Mouse (Mus musculus) limb, embryonic 14.5 days (tissue): ENCODE data around the gene Ankfn1. TPM values are rescaled to one million over a fixed set of nuclear protein-coding genes. Genes with fewer than 3 reads are reported as not detected.

Source experiments
- ATAC-seq: fragments of 200-750 bp; cut with Nextera tagmentation; 2 replicates; pipeline ENCODE4 v1.8.0; 2017; ENCODE audit warnings: low read depth, moderate number of reproducible peaks, moderate TSS enrichment; ENCODE audit not compliant: low FRiP score
- DNase-seq: peaks from one replicate; pipeline ENCODE4 v3.0.0-alpha.2; 2015; ENCODE audit warnings: low spot score
- H3K27ac ChIP-seq: fragments of 300-500 bp; sonication (generic); replicated peaks from 2 replicates; pipeline ENCODE4 v1.5.1; 2014; ENCODE audit warnings: low read depth, mild to moderate bottlenecking, low read length, moderate library complexity, mixed read lengths
- H3K27me3 ChIP-seq: fragments of 300-500 bp; sonication (generic); 2 replicates; pipeline ENCODE4 v1.6.1; 2014; ENCODE audit warnings: low read length, mixed read lengths; ENCODE audit not compliant: control insufficient read depth, insufficient read depth
- H3K36me3 ChIP-seq: fragments of 300-500 bp; sonication (generic); 2 replicates; pipeline ENCODE4 v1.6.1; 2014; ENCODE audit warnings: mild to moderate bottlenecking, low read length, moderate library complexity, mixed read lengths; ENCODE audit not compliant: control insufficient read depth, insufficient read depth
- H3K4me1 ChIP-seq: fragments of 300-500 bp; sonication (generic); 2 replicates; pipeline ENCODE4 v1.6.1; 2014; ENCODE audit warnings: antibody characterized with exemption, low read length, mixed read lengths; ENCODE audit not compliant: control insufficient read depth, insufficient read depth
- H3K4me2 ChIP-seq: fragments of 300-500 bp; sonication (generic); replicated peaks from 2 replicates; pipeline ENCODE4 v1.6.1; 2014; ENCODE audit warnings: low read depth, mild to moderate bottlenecking, low read length, moderate library complexity; ENCODE audit not compliant: severe bottlenecking
- H3K4me3 ChIP-seq: fragments of 300-500 bp; sonication (generic); replicated peaks from 2 replicates; pipeline ENCODE4 v1.5.1; 2014; ENCODE audit warnings: low read length
- H3K9ac ChIP-seq: fragments of 300-500 bp; sonication (generic); 2 replicates; pipeline ENCODE4 v1.6.1; 2014; ENCODE audit warnings: mild to moderate bottlenecking, low read depth, low read length, moderate library complexity; ENCODE audit not compliant: severe bottlenecking
- H3K9me3 ChIP-seq: fragments of 300-500 bp; sonication (generic); 2 replicates; pipeline ENCODE4 v1.6.1; 2016; ENCODE audit warnings: low read length; ENCODE audit not compliant: control insufficient read depth
- POLR2A ChIP-seq: fragments of 200-500 bp; IDR thresholded peaks from 2 replicates; pipeline ENCODE4 v1.8.0; 2012; ENCODE audit warnings: inconsistent platforms, mild to moderate bottlenecking, moderate library complexity, borderline replicate concordance; ENCODE audit not compliant: insufficient read depth, insufficient read length; ENCODE audit errors: extremely low read depth
- WGBS: fragments of 180-500 bp; shearing (Covaris S2); extraction: QIAGEN DNeasy Blood & Tissue Kit; methylation state at CpG from one replicate; pipeline ENCODE4 v1.1.7; 2014; 5-methylcytosine and 5-hydroxymethylcytosine counted together
- polyA plus RNA-seq, 2 experiments: library from polyadenylated mRNA; depleted of rRNA in 1 of 2; stranded (reverse) in 1 of 2; unstranded in 1 of 2; fragments of >200 nt; fragmentation: Nextera tagmentation in 1 of 2; extraction: Ambion mirVana in 1 of 2; gene quantifications; 2 replicates each; pipeline versions ENCODE4 v1.2.1 to v1.2.3; 2012 to 2014

The Ankfn1 gene
- polyA plus RNA-seq, 2 experiments, result 0.36 to 0.61 TPM

GRCm38 (mm10) chr11:89579111-89579510 lies 198.3 kb downstream of the Ankfn1 start:
- no peak for TF ChIP-seq POLR2A
- Histone ChIP-seq H3K27me3 (no peaks in the 10 kb centered on the region), H3K9me3 (no peaks in the 10 kb centered on the region), H3K4me1 (no peaks in the 10 kb centered on the region), H3K4me2 (no peak overlapping the region), H3K9ac (no peak overlapping the region), H3K27ac (no peak overlapping the region), H3K4me3 (no peak overlapping the region), H3K36me3 (no peaks in the 10 kb centered on the region)
- no peak for ATAC-seq
- 90% methylated on average over 4 of the region's 4 CpGs for WGBS
- no peak for DNase-seq

GRCm38 (mm10) chr11:89574269-89574838 lies 203.1 kb downstream of the Ankfn1 start:
- TF ChIP-seq POLR2A, result no peak
- no peak overlapping the region for H3K27ac ChIP-seq
- H3K4me1 ChIP-seq, result 0 out of 2 replicates have a peak, but pooled peaks cover 2% of the 10 kb centered on the region
- H3K36me3 ChIP-seq, result no peaks in the 10 kb centered on the region
- H3K4me3 ChIP-seq, result no peak overlapping the region
- no peaks in the 10 kb centered on the region for H3K9me3 ChIP-seq
- H3K4me2 ChIP-seq, result no peak overlapping the region
- no peak overlapping the region for H3K9ac ChIP-seq
- no peaks in the 10 kb centered on the region for H3K27me3 ChIP-seq
- 38% methylated on average over 11 of the region's 11 CpGs for WGBS
- peak; percentile 74 for ATAC-seq
- peak; percentile 15 for DNase-seq

GRCm38 (mm10) chr11:89569391-89570145 lies 207.9 kb downstream of the Ankfn1 start:
- no peak for ATAC-seq
- DNase-seq, result no peak
- TF ChIP-seq POLR2A, result no peak
- H3K27ac ChIP-seq, result no peak overlapping the region
- no peaks in the 10 kb centered on the region for H3K9me3 ChIP-seq
- no peaks in the 10 kb centered on the region for H3K36me3 ChIP-seq
- 0 out of 2 replicates have a peak, but pooled peaks cover 2% of the 10 kb centered on the region for H3K4me1 ChIP-seq
- H3K27me3 ChIP-seq, result no peaks in the 10 kb centered on the region
- no peak overlapping the region for H3K4me3 ChIP-seq
- no peak overlapping the region for H3K4me2 ChIP-seq
- WGBS, result 43% methylated on average over 11 of the region's 11 CpGs
- no peak overlapping the region for H3K9ac ChIP-seq

- Histone ChIP-seq H3K27ac (no peak overlapping the region), H3K27me3 (no peaks in the 10 kb centered on the region), H3K4me2 (no peak overlapping the region), H3K9ac (no peak overlapping the region), H3K9me3 (no peaks in the 10 kb centered on the region), H3K36me3 (no peaks in the 10 kb centered on the region), H3K4me3 (no peak overlapping the region), H3K4me1 (0 out of 2 replicates have a peak, but pooled peaks cover 2% of the 10 kb centered on the region)
- DNase-seq (no peak), ATAC-seq (no peak)
- 88% methylated on average over 4 of the region's 4 CpGs for WGBS
- TF ChIP-seq POLR2A, result no peak
These were observed 209.2 kb downstream of the Ankfn1 start for GRCm38 (mm10) chr11:89568246-89568645.

DNA sequence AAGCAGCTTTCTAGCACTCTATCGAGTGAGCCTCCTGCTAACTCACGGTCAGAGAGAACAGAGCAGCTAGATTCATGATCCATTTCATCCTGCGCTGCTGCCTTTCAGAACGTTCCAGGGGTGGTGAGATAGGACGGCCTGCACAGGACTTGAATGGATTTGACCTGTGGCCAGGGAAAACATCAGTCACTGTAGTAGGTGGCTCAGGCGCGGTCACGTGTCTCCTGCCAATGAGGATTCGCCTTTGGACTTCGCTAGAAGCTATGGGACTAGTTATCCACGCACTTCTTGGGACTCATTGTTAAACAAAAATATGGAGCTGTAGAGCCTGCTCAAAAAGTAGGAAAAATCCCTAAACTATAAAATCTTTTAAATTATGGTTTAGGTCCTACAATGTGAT lies 226.0 kb downstream of the Ankfn1 start:
- 87% methylated on average over 11 of the region's 11 CpGs for WGBS
- DNase-seq (no peak), ATAC-seq (no peak)
- Histone ChIP-seq H3K9me3 (no peaks in the 10 kb centered on the region), H3K4me3 (no peak overlapping the region), H3K27ac (no peak overlapping the region), H3K4me2 (no peak overlapping the region), H3K27me3 (no peaks in the 10 kb centered on the region), H3K9ac (no peak overlapping the region), H3K36me3 (no peaks in the 10 kb centered on the region), H3K4me1 (no peaks in the 10 kb centered on the region)
- TF ChIP-seq POLR2A, result no peak

DNA sequence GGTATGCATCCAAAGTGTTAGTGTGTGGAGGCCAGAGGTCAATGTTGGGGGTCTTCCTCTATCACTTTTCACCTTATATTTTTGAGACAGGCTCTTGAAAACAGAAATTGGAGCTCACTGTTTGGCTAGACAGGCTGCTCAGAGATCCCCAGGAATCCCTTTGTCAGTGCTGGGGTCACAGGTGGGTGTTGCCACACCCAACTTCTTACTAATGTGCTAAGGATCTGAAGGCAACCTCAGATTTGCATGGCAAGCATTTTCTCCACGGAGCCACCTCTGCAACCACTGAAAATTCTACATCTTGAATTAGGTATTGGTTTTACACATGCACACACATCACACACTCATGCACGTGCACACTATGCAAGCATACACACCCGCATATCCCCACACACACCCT lies 226.5 kb downstream of the Ankfn1 start:
- 73% methylated on average over 3 of the region's 3 CpGs for WGBS
- no peak for ATAC-seq

More for the DNA sequence above, 226.5 kb downstream of the Ankfn1 start:
- Histone ChIP-seq H3K4me3 (no peak overlapping the region), H3K27ac (no peak overlapping the region), H3K9me3 (no peaks in the 10 kb centered on the region), H3K4me2 (no peak overlapping the region), H3K27me3 (no peaks in the 10 kb centered on the region), H3K9ac (no peak overlapping the region), H3K36me3 (no peaks in the 10 kb centered on the region), H3K4me1 (no peaks in the 10 kb centered on the region)
- DNase-seq, result no peak
- no peak for TF ChIP-seq POLR2A
